In genomic region chr11:73023099-73023498, GRCm38 (mm10) we compare ENCODE assay signal across 8 mouse cellular contexts. TPM values are rescaled to one million over a fixed set of nuclear protein-coding genes. Genes with fewer than 3 reads are reported as not detected.
A peak's percentile ranks its signal among the peaks of the same experiment; 100 is the strongest.
DNase-seq lines count a peak whose midpoint lies in the region; ATAC-seq lines count a peak whose summit lies in the region.

No protein-coding gene starts in this region.

- DNase-seq in urinary bladder, postnatal 25 days (ENCODE audit: low spot score) = peak; percentile 52
- no peak for DNase-seq in urinary bladder, adult 2 months (ENCODE audit: low spot score)
- peak; percentile 91 to 94 for DNase-seq in frontal cortex, adult 2 months (ENCODE audit: extremely low spot score in 1 of 2, low spot score in 1 of 2)
- DNase-seq in layer of hippocampus, postnatal 10 days (ENCODE audit: low spot score in 2 of 2) = peak; percentile 41 to 58
- peak; percentile 81 for DNase-seq in skeletal muscle tissue, adult 2 months (ENCODE audit: low read depth, low spot score)
- DNase-seq in spleen, postnatal 14 days (ENCODE audit: low spot score in 2 of 2) = no peak
- no peak for DNase-seq in embryo, embryonic 10.5 days (ENCODE audit: low spot score)

- no peak for ATAC-seq in megakaryocyte-erythroid progenitor cell, adult 5-6 weeks (replicated peaks; ENCODE audit: low FRiP score, low TSS enrichment, poor library complexity, severe bottlenecking)

RNA-seq across cellular contexts. Expression of gene Camkk1, which starts 4.3 kb away (rescaled TPM):
- polyA plus RNA-seq in urinary bladder, adult 2 months (2012; rRNA removed) = 69.6 and 83.9 TPM in 2 replicates
- polyA plus RNA-seq in frontal cortex, adult 2 months (2012; rRNA removed) = 65.4 and 65.7 TPM in 2 replicates
- total RNA-seq in layer of hippocampus, postnatal 10 days (2021) = 10 to 100 TPM; 51.5 to 55.1 TPM
- 0.12 and 0.28 TPM in 2 replicates for total RNA-seq in megakaryocyte-erythroid progenitor cell, adult 5-6 weeks (2014; fragmentation: Nextera tagmentation)
- total RNA-seq in megakaryocyte-erythroid progenitor cell, adult 5-6 weeks (2017) = 0.53 TPM in 1 of 2 replicates, not detected in the other

RNA-seq across cellular contexts. Expression of gene P2rx1, which starts 24.2 kb away (rescaled TPM):
- 542 and 648 TPM in 2 replicates for polyA plus RNA-seq in urinary bladder, adult 2 months (2012; rRNA removed)
- 0.53 and 0.54 TPM in 2 replicates for polyA plus RNA-seq in frontal cortex, adult 2 months (2012; rRNA removed)
- total RNA-seq in layer of hippocampus, postnatal 10 days (2021) = under 1 TPM; 0.78 to 0.96 TPM
- 1.8 and 3.1 TPM in 2 replicates for total RNA-seq in megakaryocyte-erythroid progenitor cell, adult 5-6 weeks (2014; fragmentation: Nextera tagmentation)
- 2.2 TPM in 1 of 2 replicates, not detected in the other for total RNA-seq in megakaryocyte-erythroid progenitor cell, adult 5-6 weeks (2017)

RNA-seq across cellular contexts. Expression of gene Ncbp3, which starts 24.5 kb away (rescaled TPM):
- polyA plus RNA-seq in urinary bladder, adult 2 months (2012; rRNA removed) = 3.7 and 4.6 TPM in 2 replicates
- 7.5 and 7.7 TPM in 2 replicates for polyA plus RNA-seq in frontal cortex, adult 2 months (2012; rRNA removed)
- 1 to 10 TPM; 9.5 to 10.0 TPM for total RNA-seq in layer of hippocampus, postnatal 10 days (2021)
- total RNA-seq in megakaryocyte-erythroid progenitor cell, adult 5-6 weeks (2014; fragmentation: Nextera tagmentation) = 12.5 and 12.7 TPM in 2 replicates
- 16.4 and 19.1 TPM in 2 replicates for total RNA-seq in megakaryocyte-erythroid progenitor cell, adult 5-6 weeks (2017)

Comparison
In these comparisons a context has a peak if more than half of its experiments do, and no peak if none do; other contexts are left out.
1. DNase-seq: peak in urinary bladder, postnatal 25 days (single experiment), frontal cortex, adult 2 months (2 of 2), layer of hippocampus, postnatal 10 days (2 of 2) and skeletal muscle tissue, adult 2 months (single experiment); none in urinary bladder, adult 2 months (single experiment), spleen, postnatal 14 days (0 of 2) and embryo, embryonic 10.5 days (single experiment).
2. RNA of gene Camkk1, which starts 4.3 kb away (total RNA-seq): 51.5 to 55.1 TPM in layer of hippocampus, postnatal 10 days; 0.12 to 0.53 TPM in megakaryocyte-erythroid progenitor cell, adult 5-6 weeks; every median in the first group is over 10 times any median in the second.